Mouse (Mus musculus) G1E (cell line): ENCODE measurements around the gene Nacc1.

Source experiments
- CTCF ChIP-seq: IDR thresholded peaks from 2 replicates; pipeline ENCODE4 v1.5.1; 2012; ENCODE audit warnings: low read depth, low read length, inconsistent platforms, mixed read lengths
- GATA1 ChIP-seq: IDR thresholded peaks from 2 replicates; pipeline ENCODE4 v1.6.1; 2012; ENCODE audit warnings: borderline replicate concordance, low read length, inconsistent platforms, mixed read lengths
- GATA2 ChIP-seq: IDR thresholded peaks from 2 replicates; pipeline ENCODE4 v1.6.1; 2012; ENCODE audit warnings: low read depth, low read length, inconsistent platforms, borderline replicate concordance
- POLR2AphosphoS5 ChIP-seq: IDR thresholded peaks from 2 replicates; pipeline ENCODE4 v1.6.1; 2012; ENCODE audit warnings: low read depth, low read length, inconsistent platforms; ENCODE audit not compliant: insufficient replicate concordance
- TAL1 ChIP-seq: conservative IDR thresholded peaks from 2 replicates; pipeline ENCODE4 v1.6.1; 2012; ENCODE audit warnings: low read depth, low read length, inconsistent platforms, mixed read lengths

DNA sequence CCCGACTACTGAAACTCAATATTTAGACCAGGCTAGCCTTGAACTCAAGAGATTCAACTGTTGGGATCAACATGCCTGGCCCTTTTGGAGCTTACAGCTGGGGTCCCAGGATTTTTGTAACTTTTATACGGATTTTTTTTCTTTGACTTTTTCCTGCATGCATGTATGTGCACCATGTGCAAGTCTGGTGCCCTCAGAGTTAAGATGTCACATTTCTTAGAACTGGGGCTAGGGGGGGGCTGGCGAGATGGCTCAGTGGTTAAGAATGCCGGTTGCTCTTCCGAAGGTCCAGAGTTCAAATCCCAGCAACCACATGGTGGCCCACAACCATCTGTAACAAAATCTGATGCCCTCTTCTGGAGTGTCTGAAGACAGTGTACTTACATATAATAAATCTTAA is 12.9 kb upstream of the Nacc1 start:
- TF ChIP-seq CTCF = no peak
- TF ChIP-seq TAL1 = no peak
- no peak for TF ChIP-seq GATA2
- TF ChIP-seq POLR2AphosphoS5 = no peak
- no peak for TF ChIP-seq GATA1
